In genomic region chr19:47325881-47326280, GRCm38 (mm10) we compare ENCODE assay signal across 9 mouse cellular contexts.
A peak's percentile ranks its signal among the peaks of the same experiment; 100 is the strongest.
DNase-seq lines count a peak whose midpoint lies in the region; ATAC-seq and TF ChIP-seq lines count a peak whose summit lies in the region.
"Had no signal": no experiment of that assay in that cellular context is flagged by ENCODE, and none has a peak within 500 bp of the region (broad histone marks: within the 10 kb centered on the region; RNA-seq: fewer than 3 reads in every experiment).

No protein-coding gene starts in this region.

- H3K4me2 ChIP-seq in liver, embryonic 11.5 days: no peak overlapping the region
- H3K4me2 ChIP-seq in embryonic facial prominence, embryonic 14.5 days (ENCODE audit: low read depth, low read length): no peak overlapping the region
- no peak overlapping the region for H3K4me2 ChIP-seq in liver, postnatal 0 days (ENCODE audit: low read depth, low read length)
- H3K4me2 ChIP-seq: neural tube, embryonic 13.5 days had no signal

- no peaks in the 10 kb centered on the region for H3K9me3 ChIP-seq in liver, embryonic 11.5 days (ENCODE audit: control insufficient read depth, low read length)
- H3K9me3 ChIP-seq in embryonic facial prominence, embryonic 14.5 days (ENCODE audit: control insufficient read depth, low read length): no peaks in the 10 kb centered on the region
- no peaks in the 10 kb centered on the region for H3K9me3 ChIP-seq in liver, postnatal 0 days (ENCODE audit: low read length)
- H3K9me3 ChIP-seq: neural tube, embryonic 13.5 days had no signal

- peaks cover 18% of the 10 kb centered on the region; the same call in 1 of the 2 replicates for H3K4me1 ChIP-seq in liver, embryonic 11.5 days (replicated peaks; ENCODE audit: control insufficient read depth, insufficient read depth, low read length)
- peaks cover 50% of the 10 kb centered on the region for H3K4me1 ChIP-seq in embryonic facial prominence, embryonic 14.5 days (ENCODE audit: control insufficient read depth, insufficient read depth, low read length)
- peaks cover 18% of the 10 kb centered on the region for H3K4me1 ChIP-seq in liver, postnatal 0 days (ENCODE audit: insufficient read depth)

- no peaks in the 10 kb centered on the region for H3K36me3 ChIP-seq in liver, embryonic 11.5 days (ENCODE audit: control insufficient read depth, insufficient read depth, low read length)
- H3K36me3 ChIP-seq in embryonic facial prominence, embryonic 14.5 days (ENCODE audit: control insufficient read depth, insufficient read depth, low read length): no peaks in the 10 kb centered on the region
- no peaks in the 10 kb centered on the region for H3K36me3 ChIP-seq in liver, postnatal 0 days (replicated peaks; ENCODE audit: insufficient read depth, low read length)
- H3K36me3 ChIP-seq: neural tube, embryonic 13.5 days had no signal

- TF ChIP-seq CTCF in liver, postnatal 0 days (IDR thresholded peaks at IDR 0.05; ENCODE audit: low read depth): peak; percentile 71

- no peak overlapping the region for H3K4me3 ChIP-seq in liver, embryonic 11.5 days (ENCODE audit: low read depth, low read length)
- no peak overlapping the region for H3K4me3 ChIP-seq in embryonic facial prominence, embryonic 14.5 days (ENCODE audit: low read depth, low read length)
- no peak overlapping the region for H3K4me3 ChIP-seq in liver, postnatal 0 days (ENCODE audit: low read depth, low read length)
- H3K4me3 ChIP-seq: neural tube, embryonic 13.5 days had no signal

- 0 out of 2 replicates have a peak overlapping the region, but pooled peaks have one; percentile 25 for H3K9ac ChIP-seq in liver, embryonic 11.5 days (ENCODE audit: low read depth, low read length)
- peak overlapping the region; percentile 10; the same call in 1 of the 2 replicates for H3K9ac ChIP-seq in embryonic facial prominence, embryonic 14.5 days (ENCODE audit: low read depth, low read length)
- no peak overlapping the region for H3K9ac ChIP-seq in liver, postnatal 0 days (replicated peaks)
- H3K9ac ChIP-seq: neural tube, embryonic 13.5 days had no signal

- no peak for TF ChIP-seq EP300 in liver, postnatal 0 days (IDR thresholded peaks at IDR 0.05; ENCODE audit: low read depth)

- ATAC-seq in liver, embryonic 11.5 days (replicated peaks; ENCODE audit: low FRiP score): no peak
- no peak for ATAC-seq in embryonic facial prominence, embryonic 14.5 days (ENCODE audit: low read depth)
- no peak for ATAC-seq in liver, postnatal 0 days
- no peak for ATAC-seq in megakaryocyte, adult 5-6 weeks (ENCODE audit: poor library complexity, severe bottlenecking)

- H3K27me3 ChIP-seq in liver, embryonic 11.5 days (replicated peaks; ENCODE audit: control insufficient read depth, insufficient read depth, low read length): no peaks in the 10 kb centered on the region
- H3K27me3 ChIP-seq in embryonic facial prominence, embryonic 14.5 days (replicated peaks; ENCODE audit: control insufficient read depth, insufficient read depth, low read length): no peaks in the 10 kb centered on the region
- H3K27me3 ChIP-seq in liver, postnatal 0 days (ENCODE audit: insufficient read depth, low read length): no peaks in the 10 kb centered on the region
- H3K27me3 ChIP-seq: neural tube, embryonic 13.5 days had no signal

- peak; percentile 55 to 75 for DNase-seq in cerebellum, postnatal 25 days
- DNase-seq in cerebellum, adult 9-10 months: no peak
- no peak for DNase-seq in liver, embryonic 11.5 days (ENCODE audit: low spot score)
- no peak for DNase-seq in liver
- no peak for DNase-seq in embryonic facial prominence, embryonic 14.5 days (ENCODE audit: low spot score)
- peak; percentile 41 for DNase-seq in liver, postnatal 0 days
- DNase-seq in urinary bladder, adult 18-20 months (ENCODE audit: low spot score in 2 of 2): no peak

- WGBS in liver, embryonic 11.5 days: 51% methylated on average over 5 of the region's 5 CpGs
- WGBS in embryonic facial prominence, embryonic 14.5 days: 45% methylated on average over 5 of the region's 5 CpGs
- 64% methylated on average over 5 of the region's 5 CpGs for WGBS in liver, postnatal 0 days (ENCODE audit: insufficient replicate concordance)

- H3K27ac ChIP-seq in liver, embryonic 11.5 days (ENCODE audit: low read depth, low read length): no peak overlapping the region; the same call in 1 of the 2 replicates
- no peak overlapping the region for H3K27ac ChIP-seq in embryonic facial prominence, embryonic 14.5 days (replicated peaks; ENCODE audit: low read depth, low read length)
- H3K27ac ChIP-seq in liver, postnatal 0 days (ENCODE audit: low read depth): no peak overlapping the region
- H3K27ac ChIP-seq: neural tube, embryonic 13.5 days had no signal

Comparison
In these comparisons a context has a peak if more than half of its experiments do, and no peak if none do; other contexts are left out.
1. DNase-seq: peak in cerebellum, postnatal 25 days (2 of 2) and liver, postnatal 0 days (single experiment); none in cerebellum, adult 9-10 months (single experiment), liver, embryonic 11.5 days (single experiment), liver (single experiment), embryonic facial prominence, embryonic 14.5 days (single experiment) and urinary bladder, adult 18-20 months (0 of 2).